Mouse (Mus musculus): ENCODE data around the gene Rcan2. TPM values are rescaled to one million over a fixed set of nuclear protein-coding genes. Genes with fewer than 3 reads are reported as not detected.

Gene Rcan2
- total RNA-seq (2021): 10 to 100 TPM; 24.0 to 25.1 TPM
- long read RNA-seq, experiment 1, transcript Rcan2-206 (5 exons, 2,914 nt): major isoform, 19 of 26 reads
- long read RNA-seq, experiment 1, partial matches to known transcripts: 1 of 26 reads
- long read RNA-seq, experiment 1, other reads (novel, unspliced or antisense): 4 of 26 reads
- long read RNA-seq, experiment 2, transcript Rcan2-206 (5 exons, 2,914 nt): major isoform, 23 of 31 reads
- long read RNA-seq, experiment 2, partial matches to known transcripts: 0 of 31 reads
- long read RNA-seq, experiment 2, other reads (novel, unspliced or antisense): 4 of 31 reads

- peak in 1 of 2 experiments; percentile 48 for DNase-seq (ENCODE audit: low spot score in 2 of 2)
Measured at GRCm38 (mm10) chr17:43801077-43801476, at the start of gene Rcan2. TSS of gene Rcan2 (plus strand) at chr17:43801351.

- DNase-seq (ENCODE audit: low spot score in 2 of 2): no peak
Measured at GRCm38 (mm10) chr17:43752811-43753210, 48.3 kb upstream of the Rcan2 start.

- DNase-seq (ENCODE audit: low spot score in 2 of 2): no peak
Measured at GRCm38 (mm10) chr17:43754687-43755086, 46.5 kb upstream of the Rcan2 start.

GRCm38 (mm10) chr17:43758607-43759259 is 42.4 kb upstream of the Rcan2 start:
- no peak for DNase-seq (ENCODE audit: low spot score in 2 of 2)

- peak in 1 of 2 experiments; percentile 15 for DNase-seq (ENCODE audit: low spot score in 2 of 2)
Measured at GRCm38 (mm10) chr17:43784531-43784930, 16.6 kb upstream of the Rcan2 start.

- no peak for DNase-seq (ENCODE audit: low spot score in 2 of 2)
Measured at GRCm38 (mm10) chr17:43788222-43788621, 12.9 kb upstream of the Rcan2 start.

- DNase-seq (ENCODE audit: low spot score in 2 of 2): no peak
Measured at GRCm38 (mm10) chr17:43789376-43789775, 11.8 kb upstream of the Rcan2 start.

GRCm38 (mm10) chr17:43791751-43792150 is 9.4 kb upstream of the Rcan2 start:
- no peak for DNase-seq (ENCODE audit: low spot score in 2 of 2)

- DNase-seq (ENCODE audit: low spot score in 2 of 2): no peak
Measured at GRCm38 (mm10) chr17:43794731-43795280, 6.3 kb upstream of the Rcan2 start.

GRCm38 (mm10) chr17:43801595-43802373 is 633 bp downstream of the Rcan2 start:
- peak; percentile 37 to 57 for DNase-seq (ENCODE audit: low spot score in 2 of 2)

- DNase-seq (ENCODE audit: low spot score in 2 of 2): no peak
Measured at GRCm38 (mm10) chr17:43802414-43802813, 1.3 kb downstream of the Rcan2 start.

- DNase-seq (ENCODE audit: low spot score in 2 of 2): no peak
Measured at GRCm38 (mm10) chr17:43803111-43803510, 2.0 kb downstream of the Rcan2 start.

- DNase-seq (ENCODE audit: low spot score in 2 of 2): no peak
Measured at GRCm38 (mm10) chr17:43803764-43804163, 2.6 kb downstream of the Rcan2 start.

- DNase-seq (ENCODE audit: low spot score in 2 of 2): no peak
Measured at GRCm38 (mm10) chr17:43806841-43807240, 5.7 kb downstream of the Rcan2 start.

- no peak for DNase-seq (ENCODE audit: low spot score in 2 of 2)
Measured at GRCm38 (mm10) chr17:43811453-43811852, 10.3 kb downstream of the Rcan2 start.

- DNase-seq (ENCODE audit: low spot score in 2 of 2): no peak
Measured at GRCm38 (mm10) chr17:43815376-43815775, 14.2 kb downstream of the Rcan2 start.

GRCm38 (mm10) chr17:43816480-43816879 is 15.3 kb downstream of the Rcan2 start:
- no peak for DNase-seq (ENCODE audit: low spot score in 2 of 2)

GRCm38 (mm10) chr17:43817171-43817570 is 16.0 kb downstream of the Rcan2 start:
- DNase-seq (ENCODE audit: low spot score in 2 of 2): no peak

GRCm38 (mm10) chr17:43818390-43818789 is 17.2 kb downstream of the Rcan2 start:
- DNase-seq (ENCODE audit: low spot score in 2 of 2): no peak

- no peak for DNase-seq (ENCODE audit: low spot score in 2 of 2)
Measured at GRCm38 (mm10) chr17:43820904-43821303, 19.8 kb downstream of the Rcan2 start.

- no peak for DNase-seq (ENCODE audit: low spot score in 2 of 2)
Measured at GRCm38 (mm10) chr17:43822207-43822606, 21.1 kb downstream of the Rcan2 start.

GRCm38 (mm10) chr17:43822630-43823029 is 21.5 kb downstream of the Rcan2 start:
- no peak for DNase-seq (ENCODE audit: low spot score in 2 of 2)
